In the genomic region with DNA sequence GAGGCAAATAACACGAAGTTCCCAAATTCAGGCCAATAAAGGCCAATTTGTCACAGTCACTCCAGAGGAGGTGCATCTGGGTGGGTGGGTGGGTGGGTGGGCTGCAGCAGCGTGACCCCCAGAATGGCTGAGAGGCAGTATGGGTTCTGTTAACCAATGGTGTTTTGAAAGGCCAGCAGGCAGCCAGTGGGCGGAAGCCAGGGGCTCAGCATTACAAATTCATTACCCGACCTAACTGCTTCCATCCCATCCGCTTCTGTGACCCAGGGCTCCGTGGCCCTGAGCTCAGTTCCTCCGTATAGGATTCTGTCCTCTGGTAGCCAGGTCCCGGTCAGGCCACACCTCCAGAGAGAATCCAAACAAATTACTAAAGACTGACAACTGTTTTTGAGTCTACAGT, we compare ENCODE assay signal across 22 mouse cellular contexts.
"Had no signal": no experiment of that assay in that cellular context is flagged by ENCODE, and none has a peak within 500 bp of the region (broad histone marks: within the 10 kb centered on the region; RNA-seq: fewer than 3 reads in every experiment).

No protein-coding gene starts in this region.

- H3K4me2 ChIP-seq: limb, embryonic 13.5 days; liver, embryonic 12.5 days; liver, embryonic 15.5 days; lung, embryonic 15.5 days; midbrain, embryonic 11.5 days had no signal

- H3K4me1 ChIP-seq: limb, embryonic 13.5 days; liver, embryonic 12.5 days; liver, embryonic 15.5 days had no signal

- DNase-seq: kidney, adult 18-20 months; kidney, adult 9 months; kidney, postnatal 10 days; kidney, postnatal 36 days; left cerebral cortex, postnatal 4 days; liver; lung, adult 18-20 months; lung, postnatal 10 days; lung, postnatal 36 days; midbrain, embryonic 14.5 days; right cerebral cortex, adult 18-20 months; right cerebral cortex, postnatal 14 days; right cerebral cortex, postnatal 4 days; thymus, adult 2 months; thymus, postnatal 14 days; thymus, postnatal 4 days had no signal

- H3K4me3 ChIP-seq: limb, embryonic 13.5 days; liver, embryonic 12.5 days; liver, embryonic 15.5 days; lung, embryonic 15.5 days had no signal

- H3K27me3 ChIP-seq: liver, embryonic 12.5 days; liver, embryonic 15.5 days; lung, embryonic 15.5 days had no signal

- H3K9ac ChIP-seq: limb, embryonic 13.5 days; liver, embryonic 12.5 days; liver, embryonic 15.5 days; lung, embryonic 15.5 days had no signal

- ATAC-seq: liver, embryonic 12.5 days had no signal

- H3K9me3 ChIP-seq: limb, embryonic 13.5 days; liver, embryonic 12.5 days; liver, embryonic 15.5 days; lung, embryonic 15.5 days had no signal

- H3K36me3 ChIP-seq: limb, embryonic 13.5 days; liver, embryonic 12.5 days; liver, embryonic 15.5 days; lung, embryonic 15.5 days had no signal

- H3K27ac ChIP-seq: limb, embryonic 13.5 days; liver, embryonic 12.5 days; liver, embryonic 15.5 days; lung, embryonic 15.5 days; stomach, postnatal 0 days had no signal
